Mouse (Mus musculus): ENCODE measurements around the gene Mical3. TPM values are rescaled to one million over a fixed set of nuclear protein-coding genes. Genes with fewer than 3 reads are reported as not detected.

Gene Mical3
- total RNA-seq, 2 experiments from 2014 or later, result 61.6 to 65.3 TPM

DNA sequence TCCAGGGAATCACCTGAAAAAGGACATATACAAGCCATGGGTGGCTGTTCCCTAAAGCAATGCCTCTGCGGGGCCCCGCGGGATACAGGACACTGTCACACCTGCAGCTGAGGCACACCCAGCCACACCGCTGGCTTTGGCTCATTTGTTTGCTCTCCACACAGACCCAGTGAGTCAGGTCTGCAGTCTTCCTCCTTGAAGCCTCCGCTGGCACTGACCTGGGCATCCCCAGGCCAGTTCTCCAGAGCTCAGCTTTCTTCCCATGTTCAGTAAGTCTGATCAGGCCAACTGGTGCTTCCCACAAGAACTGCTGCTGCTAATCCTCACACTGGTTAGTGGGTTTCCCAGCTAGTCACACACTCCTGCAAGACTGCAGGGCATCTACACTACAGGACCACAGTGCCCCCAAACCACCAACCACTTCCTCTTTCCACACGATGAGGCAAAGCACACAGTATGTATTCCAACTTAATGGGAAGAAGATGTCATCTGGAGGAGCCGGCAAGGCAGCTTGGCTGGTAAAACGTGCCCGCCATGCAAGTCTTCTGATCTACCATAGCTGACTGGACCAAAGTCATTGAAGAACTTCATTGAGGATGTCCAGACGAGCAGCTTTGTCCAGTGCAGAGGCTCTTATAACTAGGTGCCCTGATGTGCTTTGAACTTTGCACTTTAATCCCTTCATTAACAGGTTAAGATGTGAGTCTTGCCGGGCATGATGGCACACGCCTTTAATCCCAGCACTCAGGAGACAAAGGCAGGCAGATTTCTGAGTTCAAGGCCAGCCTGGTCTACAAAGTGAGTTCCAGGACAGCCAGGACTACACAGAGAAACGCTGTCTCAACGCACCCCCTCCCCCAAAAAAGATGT is 228.8 kb downstream of the Mical3 start:
- DNase-seq, result no peak

DNA sequence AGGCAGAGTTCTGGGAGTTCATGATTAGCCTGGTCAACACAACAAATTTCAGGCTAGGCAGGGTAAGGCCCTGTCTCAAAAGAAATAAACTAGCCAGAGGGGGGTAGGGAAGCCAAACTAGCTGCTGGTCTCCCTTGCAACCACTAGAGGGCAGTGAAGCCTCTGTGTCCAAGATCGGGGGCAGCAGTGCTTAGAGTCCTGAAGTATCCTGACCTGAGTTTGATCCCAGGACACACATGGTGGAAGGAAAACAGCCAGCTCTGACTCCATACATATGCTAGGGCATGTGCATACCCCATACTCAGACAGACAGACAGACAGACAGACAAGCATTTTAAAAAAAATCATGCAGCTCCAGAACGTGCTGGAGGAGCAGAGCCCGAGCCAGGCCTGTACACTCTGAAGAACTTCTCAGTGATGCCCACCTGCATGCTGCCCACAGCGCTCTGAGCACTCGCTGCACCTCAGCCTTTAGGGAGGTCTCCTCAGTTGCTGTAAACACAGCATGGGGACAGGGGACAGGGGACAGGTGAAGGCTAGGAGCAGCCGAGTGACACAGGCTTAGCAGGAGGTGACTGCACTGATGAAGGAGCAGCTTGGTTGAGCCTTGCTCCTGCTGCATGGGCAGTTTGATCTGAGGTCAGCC is 232.5 kb downstream of the Mical3 start:
- no peak for DNase-seq

DNA sequence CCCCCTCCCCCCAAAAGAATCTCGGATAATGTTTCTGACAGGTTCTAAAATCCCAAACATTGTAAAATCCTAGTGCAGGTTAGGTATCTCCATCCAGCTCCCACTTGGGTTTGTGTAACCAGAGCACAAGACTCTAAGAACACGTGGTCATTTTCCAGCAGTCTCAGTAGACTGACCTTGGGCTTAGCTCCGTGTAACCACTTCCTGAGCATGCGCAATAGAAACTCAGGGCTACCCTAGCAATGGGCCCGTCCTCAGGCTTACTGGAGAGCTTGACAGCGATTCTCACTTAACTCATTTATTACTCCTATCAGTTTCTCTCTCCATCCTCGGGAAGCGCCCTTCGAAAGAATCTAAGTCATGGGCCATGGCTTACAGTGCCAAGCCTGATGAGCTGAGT is 236.3 kb downstream of the Mical3 start:
- DNase-seq, result no peak

DNA sequence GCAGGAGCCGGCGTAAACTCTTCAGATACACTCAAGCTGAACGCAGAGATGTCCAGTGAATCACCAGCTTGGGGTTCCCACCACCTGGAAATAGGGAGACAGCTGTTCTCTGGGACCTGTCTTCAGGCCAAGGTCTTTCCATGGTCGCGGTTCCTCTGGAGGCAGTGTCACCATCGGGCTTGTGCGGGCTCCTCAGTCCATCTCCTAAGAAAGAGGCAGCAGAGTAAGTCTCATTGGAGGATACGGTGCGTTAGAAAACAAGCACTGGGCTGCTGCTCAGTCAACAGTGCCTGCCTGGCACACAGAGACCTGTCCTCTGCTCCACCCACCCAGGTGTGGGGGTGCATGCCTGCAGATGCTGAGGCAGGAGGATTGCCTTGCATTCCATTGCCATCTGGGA is 236.7 kb downstream of the Mical3 start:
- no peak for DNase-seq

DNA sequence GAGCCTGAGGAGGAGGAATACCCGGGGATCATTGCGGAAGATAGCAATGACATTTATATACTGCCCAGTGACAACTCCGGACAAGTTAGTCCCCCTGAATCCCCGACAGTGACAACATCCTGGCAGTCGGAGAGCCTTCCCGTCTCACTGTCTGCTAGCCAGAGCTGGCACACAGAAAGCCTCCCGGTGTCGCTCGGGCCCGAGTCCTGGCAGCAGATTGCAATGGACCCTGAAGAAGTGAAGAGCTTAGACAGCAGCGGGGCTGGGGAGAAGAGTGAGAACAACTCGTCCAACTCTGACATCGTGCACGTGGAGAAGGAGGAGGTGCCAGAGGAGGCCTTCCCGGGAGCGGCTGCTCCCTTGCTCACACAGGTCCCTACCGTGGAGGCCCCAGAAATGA is 244.1 kb downstream of the Mical3 start:
- no peak for DNase-seq

DNA sequence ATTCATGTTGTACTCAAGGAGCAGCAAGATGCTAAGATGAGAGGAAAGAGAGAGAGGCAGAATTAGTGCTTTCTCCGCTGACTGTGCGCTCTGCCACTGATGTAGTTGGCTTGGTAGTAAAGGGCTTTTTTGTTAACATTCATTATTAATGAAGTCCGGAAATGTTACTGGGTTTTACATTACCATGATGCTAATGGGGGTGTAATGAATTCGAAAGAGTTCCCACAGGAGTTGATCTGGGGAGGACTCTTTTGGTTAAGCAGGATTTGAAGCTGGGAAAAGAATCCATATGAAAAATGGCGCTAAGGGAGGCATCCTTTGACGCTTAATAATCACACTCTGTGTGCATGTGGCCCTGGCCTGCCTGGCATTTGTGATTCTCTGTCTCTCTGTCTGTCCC is 246.4 kb downstream of the Mical3 start:
- no peak for DNase-seq

Other genes with a start within 250 kb of the Mical3 start
- under 1 TPM; 0.48 to 0.87 TPM for gene Bid, start 214.1 kb downstream of the Mical3 start, total RNA-seq (2021)
- gene Pex26, start 52.7 kb upstream of the Mical3 start, total RNA-seq (2021), result 1 to 10 TPM; 2.8 TPM
- gene Tuba8, start 79.7 kb upstream of the Mical3 start, total RNA-seq (2021), result 100 to 1,000 TPM; 179 to 215 TPM
- gene Usp18, start 114.9 kb upstream of the Mical3 start, total RNA-seq (2021), result under 1 TPM; 0.64 to 0.70 TPM
- gene Slc6a13, start 169.2 kb upstream of the Mical3 start, total RNA-seq (2021), result under 1 TPM; 0.79 to 0.86 TPM
- under 1 TPM in 1 of 2 experiments, not detected in 1; 0.32 TPM for gene Slc6a12, start 212.1 kb upstream of the Mical3 start, total RNA-seq (2021)